Mouse (Mus musculus) erythroblast, embryonic 14.5 days (primary cell): Measurements from ENCODE around the gene Castor1.

Experiments used
- GATA1 ChIP-seq: IDR thresholded peaks from 2 replicates; pipeline ENCODE4 v1.6.1; 2012; ENCODE audit warnings: low read length, inconsistent platforms, mixed read lengths
- TAL1 ChIP-seq: IDR thresholded peaks from 3 replicates; pipeline ENCODE4 v1.6.1; 2012; ENCODE audit warnings: low read length, inconsistent platforms, mixed read lengths

DNA sequence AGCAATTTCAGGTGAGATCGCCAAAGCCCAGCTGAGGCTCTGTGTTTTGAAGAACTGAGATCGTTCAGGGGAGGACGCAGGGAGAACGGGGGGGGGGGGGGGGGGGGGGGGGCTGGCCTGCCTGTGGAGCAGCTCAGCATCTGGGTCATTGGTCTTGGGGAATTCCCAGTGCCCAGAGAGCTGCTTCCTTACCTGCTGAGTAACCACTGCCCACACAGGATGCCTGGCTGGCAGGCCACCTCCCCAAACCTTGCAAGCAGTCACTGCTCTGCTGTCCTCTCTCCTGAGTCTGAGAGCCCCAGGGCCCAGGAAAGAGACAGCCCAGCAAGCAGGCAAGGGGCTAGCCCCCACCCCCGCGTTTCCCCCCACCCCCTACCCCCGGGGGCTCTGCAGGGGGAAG is 44.8 kb downstream of the Castor1 start:
- TF ChIP-seq TAL1 (no peak), GATA1 (no peak)
